Mouse (Mus musculus): ENCODE results near the gene Skap2. TPM values are rescaled to one million over a fixed set of nuclear protein-coding genes. Genes with fewer than 3 reads are reported as not detected.

Skap2 gene
- 11.4 and 14.0 TPM in 2 replicates for polyA plus RNA-seq (2021; fragmentation: Nextera tagmentation)
- long read RNA-seq, experiment 1, transcript Skap2-205 (13 exons, 3,382 nt) = major isoform, 74 of 84 reads
- long read RNA-seq, experiment 1, partial matches to known transcripts = 4 of 84 reads
- long read RNA-seq, experiment 1, other reads (novel, unspliced or antisense) = 6 of 84 reads
- long read RNA-seq, experiment 2, transcript Skap2-205 (13 exons, 3,382 nt) = major isoform, 14 of 20 reads
- long read RNA-seq, experiment 2, partial matches to known transcripts = 3 of 20 reads
- long read RNA-seq, experiment 2, other reads (novel, unspliced or antisense) = 3 of 20 reads

DNA sequence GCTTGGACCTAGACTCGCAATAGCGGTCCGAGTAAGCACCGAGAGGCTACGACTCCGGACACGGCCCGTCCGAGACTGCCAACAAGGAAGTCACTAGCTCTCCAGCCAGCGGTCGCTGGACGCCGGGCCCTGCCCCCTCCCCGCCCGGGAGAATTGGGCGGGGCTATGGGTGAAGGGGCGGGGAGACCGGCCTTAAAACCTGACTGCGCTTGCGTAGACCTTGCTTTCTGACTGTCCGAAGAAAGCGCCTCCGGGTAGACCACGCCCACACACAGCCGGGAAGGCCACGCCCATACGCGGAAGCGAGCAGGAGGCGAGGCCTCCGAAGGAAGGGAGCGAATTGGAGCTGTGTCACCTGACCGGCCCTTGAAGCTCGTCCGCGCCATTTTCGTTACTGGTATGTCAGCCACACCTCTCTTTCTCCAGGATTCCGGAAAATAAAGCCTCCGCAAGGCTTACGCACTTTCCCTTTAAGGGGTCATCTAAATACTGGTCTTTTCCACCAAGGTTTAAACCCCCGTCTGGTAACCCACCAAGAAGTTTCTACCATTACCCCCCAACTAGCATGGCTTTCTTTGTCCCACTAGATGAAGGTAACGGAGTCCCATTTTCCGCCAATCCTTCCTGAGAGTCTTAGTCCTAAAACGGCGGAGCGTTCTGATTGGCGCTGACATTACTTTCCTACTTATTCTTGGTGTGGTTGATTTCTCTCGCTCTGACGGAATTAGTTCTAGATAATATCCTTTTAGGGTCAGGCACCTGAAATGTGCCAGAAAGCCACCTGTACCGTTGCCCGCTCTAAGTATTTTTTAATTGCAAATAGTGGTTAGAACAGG lies at the start of gene Skap2:
TSS of gene Skap2 (minus strand) at position 141 of the 836 bp plus-strand sequence.

Other genes with a start within 250 kb of the Skap2 start
- not detected in 2 replicates for gene Hoxa1, start 145.8 kb upstream of the Skap2 start, polyA plus RNA-seq (2021; fragmentation: Nextera tagmentation)
- gene Hoxa2, start 152.3 kb upstream of the Skap2 start, polyA plus RNA-seq (2021; fragmentation: Nextera tagmentation) = not detected in 2 replicates
- gene 5730596B20Rik, start 164.9 kb upstream of the Skap2 start, polyA plus RNA-seq (2021; fragmentation: Nextera tagmentation) = not detected in 2 replicates
- not detected in 2 replicates for gene Hoxa4, start 179.2 kb upstream of the Skap2 start, polyA plus RNA-seq (2021; fragmentation: Nextera tagmentation)
- gene Hoxa5, start 192.0 kb upstream of the Skap2 start, polyA plus RNA-seq (2021; fragmentation: Nextera tagmentation) = not detected in 2 replicates
- not detected in 2 replicates for gene Hoxa6, start 196.2 kb upstream of the Skap2 start, polyA plus RNA-seq (2021; fragmentation: Nextera tagmentation)
- gene Hoxa3, start 200.8 kb upstream of the Skap2 start, polyA plus RNA-seq (2021; fragmentation: Nextera tagmentation) = not detected in 2 replicates
- not detected in 2 replicates for gene Gm28308, start 200.8 kb upstream of the Skap2 start, polyA plus RNA-seq (2021; fragmentation: Nextera tagmentation)
- not detected in 2 replicates for gene Hoxa7, start 209.3 kb upstream of the Skap2 start, polyA plus RNA-seq (2021; fragmentation: Nextera tagmentation)
- gene Hoxa9, start 218.5 kb upstream of the Skap2 start, polyA plus RNA-seq (2021; fragmentation: Nextera tagmentation) = not detected in 2 replicates
- gene Hoxa10, start 228.3 kb upstream of the Skap2 start, polyA plus RNA-seq (2021; fragmentation: Nextera tagmentation) = not detected in 2 replicates
- not detected in 2 replicates for gene Hoxa11, start 233.3 kb upstream of the Skap2 start, polyA plus RNA-seq (2021; fragmentation: Nextera tagmentation)
- not detected in 2 replicates for gene Hoxa13, start 248.3 kb upstream of the Skap2 start, polyA plus RNA-seq (2021; fragmentation: Nextera tagmentation)

Measured in left cerebral cortex, adult 6 months (tissue).